Mouse (Mus musculus) embryonic facial prominence, embryonic 13.5 days (tissue): Measurements from ENCODE around the gene Plekho2. TPM values are rescaled to one million over a fixed set of nuclear protein-coding genes. Genes with fewer than 3 reads are reported as not detected.
A peak's percentile ranks its signal among the peaks of the same experiment; 100 is the strongest.

Experiments used
- ATAC-seq: fragments of 200-750 bp; cut with Nextera tagmentation; 2 replicates; pipeline ENCODE4 v1.8.0; 2017; ENCODE audit warnings: low read depth; ENCODE audit not compliant: insufficient number of reproducible peaks, insufficient read depth, low FRiP score, low TSS enrichment
- H3K27ac ChIP-seq: fragments of 300-500 bp; sonication (generic); 2 replicates; pipeline ENCODE4 v1.5.1; 2015; ENCODE audit warnings: moderate library complexity, mild to moderate bottlenecking, inconsistent platforms
- H3K27me3 ChIP-seq: fragments of 300-500 bp; sonication (generic); 2 replicates; pipeline ENCODE4 v1.6.1; 2015; ENCODE audit warnings: mild to moderate bottlenecking, inconsistent platforms
- H3K36me3 ChIP-seq: fragments of 300-500 bp; sonication (generic); 2 replicates; pipeline ENCODE4 v1.6.1; 2015; ENCODE audit warnings: mild to moderate bottlenecking, inconsistent platforms
- H3K4me1 ChIP-seq: fragments of 300-500 bp; sonication (generic); 2 replicates; pipeline ENCODE4 v1.6.1; 2015; ENCODE audit warnings: inconsistent platforms
- H3K4me2 ChIP-seq: fragments of 300-500 bp; sonication (generic); 2 replicates; pipeline ENCODE4 v1.6.1; 2015; ENCODE audit warnings: moderate library complexity, mild to moderate bottlenecking, inconsistent platforms
- H3K4me3 ChIP-seq: fragments of 300-500 bp; sonication (generic); 2 replicates; pipeline ENCODE4 v1.5.1; 2015; ENCODE audit warnings: mild to moderate bottlenecking, inconsistent platforms
- H3K9ac ChIP-seq: fragments of 300-500 bp; sonication (generic); 2 replicates; pipeline ENCODE4 v1.6.1; 2015; ENCODE audit warnings: mild to moderate bottlenecking, inconsistent platforms
- H3K9me3 ChIP-seq: fragments of 300-500 bp; sonication (generic); 2 replicates; pipeline ENCODE4 v1.6.1; 2016; ENCODE audit warnings: inconsistent platforms
- WGBS: fragments of 180-500 bp; shearing (Covaris S2); methylation state at CpG from one replicate; pipeline ENCODE4 v1.1.7; 2015; ENCODE audit warnings: mixed read lengths; 5-methylcytosine and 5-hydroxymethylcytosine counted together
- polyA plus RNA-seq: library from polyadenylated mRNA; unstranded; fragments of >200 nt; fragmentation: Nextera tagmentation; extraction: Ambion mirVana; gene quantifications from 2 replicates; pipeline ENCODE4 v1.2.1, GENCODE M21; 2015

Plekho2 gene
- polyA plus RNA-seq, 1 experiment from 2014 or later, result 12.6 TPM

- Histone ChIP-seq H3K27me3 (no peaks in the 10 kb centered on the region), H3K36me3 (no peaks in the 10 kb centered on the region), H3K4me1 (peaks cover 32% of the 10 kb centered on the region), H3K9me3 (no peaks in the 10 kb centered on the region), H3K4me3 (no peak overlapping the region), H3K4me2 (no peak overlapping the region), H3K27ac (peak overlapping the region; percentile 28; the same call in 1 of the 2 replicates), H3K9ac (no peak overlapping the region)
- 23% methylated on average over 8 of the region's 8 CpGs for WGBS
- ATAC-seq, result no peak
Observed at GRCm38 (mm10) chr9:65583045-65583444, 3.2 kb upstream of the Plekho2 start.

- WGBS, result 7% methylated on average over 26 of the region's 29 CpGs
- peaks cover 42% of the 10 kb centered on the region for H3K4me1 ChIP-seq
- H3K9me3 ChIP-seq, result no peaks in the 10 kb centered on the region
- H3K36me3 ChIP-seq, result no peaks in the 10 kb centered on the region
- H3K27me3 ChIP-seq, result no peaks in the 10 kb centered on the region
- peak overlapping the region; percentile 71 for H3K4me2 ChIP-seq
- peak; percentile 79 for ATAC-seq
- H3K4me3 ChIP-seq, result peak overlapping the region; percentile 67
- 0 out of 2 replicates have a peak overlapping the region, but pooled peaks have one; percentile 36 for H3K9ac ChIP-seq
- H3K27ac ChIP-seq, result peak overlapping the region; percentile 82
Observed at GRCm38 (mm10) chr9:65580401-65581256, 789 bp upstream of the Plekho2 start.

- peak overlapping the region; percentile 79 for H3K9ac ChIP-seq
- H3K36me3 ChIP-seq, result no peaks in the 10 kb centered on the region
- peak overlapping the region; percentile 71 for H3K4me2 ChIP-seq
- peaks cover 54% of the 10 kb centered on the region for H3K4me1 ChIP-seq
- H3K27ac ChIP-seq, result no peak overlapping the region; the same call in 1 of the 2 replicates
- H3K27me3 ChIP-seq, result no peaks in the 10 kb centered on the region
- ATAC-seq, result no peak
- H3K4me3 ChIP-seq, result peak overlapping the region; percentile 67
- no peaks in the 10 kb centered on the region for H3K9me3 ChIP-seq
- 47% methylated on average over 9 of the region's 9 CpGs for WGBS
Observed at GRCm38 (mm10) chr9:65578801-65579249, 1.0 kb downstream of the Plekho2 start.

GRCm38 (mm10) chr9:65577511-65578196 is 2.2 kb downstream of the Plekho2 start:
- H3K4me3 ChIP-seq, result no peak overlapping the region

GRCm38 (mm10) chr9:65576861-65577510 is 2.9 kb downstream of the Plekho2 start:
- peak overlapping the region; percentile 9 for H3K4me2 ChIP-seq
- peak overlapping the region; percentile 48; the same call in 1 of the 2 replicates for H3K27ac ChIP-seq

More at GRCm38 (mm10) chr9:65577511-65578196, 2.2 kb downstream of the Plekho2 start:
- 80% methylated on average over 4 of the region's 4 CpGs for WGBS
- Histone ChIP-seq H3K4me1 (peaks cover 54% of the 10 kb centered on the region), H3K27ac (no peak overlapping the region), H3K27me3 (no peaks in the 10 kb centered on the region), H3K9me3 (no peaks in the 10 kb centered on the region), H3K36me3 (peaks cover 5% of the 10 kb centered on the region), H3K4me2 (peak overlapping the region; percentile 9; the same call in 1 of the 2 replicates), H3K9ac (peak overlapping the region; percentile 46; the same call in 1 of the 2 replicates)
- ATAC-seq, result no peak

GRCm38 (mm10) chr9:65575393-65576196 is 4.2 kb downstream of the Plekho2 start:
- Histone ChIP-seq H3K4me2 (0 out of 2 replicates have a peak overlapping the region, but pooled peaks have one; percentile 14), H3K4me3 (no peak overlapping the region), H3K4me1 (peaks cover 52% of the 10 kb centered on the region), H3K27me3 (no peaks in the 10 kb centered on the region), H3K27ac (peak overlapping the region; percentile 13; the same call in 1 of the 2 replicates), H3K9me3 (no peaks in the 10 kb centered on the region), H3K36me3 (peaks cover 16% of the 10 kb centered on the region), H3K9ac (0 out of 2 replicates have a peak overlapping the region, but pooled peaks have one; percentile 40)
- WGBS, result 68% methylated on average over 8 of the region's 8 CpGs
- ATAC-seq, result no peak

More at GRCm38 (mm10) chr9:65576861-65577510, 2.9 kb downstream of the Plekho2 start:
- Histone ChIP-seq H3K27me3 (no peaks in the 10 kb centered on the region), H3K4me1 (peaks cover 54% of the 10 kb centered on the region), H3K9ac (0 out of 2 replicates have a peak overlapping the region, but pooled peaks have one; percentile 46), H3K9me3 (no peaks in the 10 kb centered on the region), H3K4me3 (no peak overlapping the region), H3K36me3 (peaks cover 11% of the 10 kb centered on the region)
- WGBS, result 38% methylated on average over 7 of the region's 7 CpGs
- no peak for ATAC-seq

- Histone ChIP-seq H3K4me1 (peaks cover 54% of the 10 kb centered on the region), H3K36me3 (peaks cover 17% of the 10 kb centered on the region), H3K27ac (peak overlapping the region; percentile 13), H3K27me3 (no peaks in the 10 kb centered on the region), H3K4me2 (0 out of 2 replicates have a peak overlapping the region, but pooled peaks have one; percentile 14), H3K9ac (no peak overlapping the region), H3K4me3 (no peak overlapping the region), H3K9me3 (no peaks in the 10 kb centered on the region)
- 78% methylated on average over 11 of the region's 11 CpGs for WGBS
- no peak for ATAC-seq
Observed at GRCm38 (mm10) chr9:65574513-65575392, 5.1 kb downstream of the Plekho2 start.

- Histone ChIP-seq H3K9ac (no peak overlapping the region), H3K9me3 (no peaks in the 10 kb centered on the region), H3K4me3 (no peak overlapping the region), H3K27ac (no peak overlapping the region), H3K27me3 (no peaks in the 10 kb centered on the region), H3K36me3 (peaks cover 28% of the 10 kb centered on the region), H3K4me2 (no peak overlapping the region), H3K4me1 (peaks cover 45% of the 10 kb centered on the region)
- no peak for ATAC-seq
- 91% methylated on average over 6 of the region's 6 CpGs for WGBS
Observed at GRCm38 (mm10) chr9:65572837-65573236, 7.0 kb downstream of the Plekho2 start.

GRCm38 (mm10) chr9:65569491-65569971 is 10.3 kb downstream of the Plekho2 start:
- Histone ChIP-seq H3K36me3 (peaks cover 47% of the 10 kb centered on the region), H3K9ac (no peak overlapping the region), H3K4me2 (no peak overlapping the region), H3K4me1 (peaks cover 12% of the 10 kb centered on the region), H3K9me3 (no peaks in the 10 kb centered on the region), H3K4me3 (no peak overlapping the region), H3K27me3 (no peaks in the 10 kb centered on the region), H3K27ac (peak overlapping the region; percentile 58)
- WGBS, result 52% methylated on average over 6 of the region's 6 CpGs
- ATAC-seq, result no peak

- Histone ChIP-seq H3K27ac (peak overlapping the region; percentile 58), H3K9me3 (no peaks in the 10 kb centered on the region), H3K36me3 (peaks cover 52% of the 10 kb centered on the region), H3K4me3 (no peak overlapping the region), H3K4me1 (peaks cover 10% of the 10 kb centered on the region), H3K4me2 (no peak overlapping the region), H3K27me3 (no peaks in the 10 kb centered on the region), H3K9ac (no peak overlapping the region)
- 87% methylated on average over 6 of the region's 6 CpGs for WGBS
- no peak for ATAC-seq
Observed at GRCm38 (mm10) chr9:65568787-65569186, 11.1 kb downstream of the Plekho2 start.
